Mouse (Mus musculus) ES-Bruce4 (cell line): ENCODE data around the gene Rtl8a.
"Not testable (repeated sequence)": the region's sequence is repeated elsewhere in the genome, so short reads cannot be mapped to it uniquely, and the experiment has no call there.

ENCODE experiments used
- CTCF ChIP-seq: IDR thresholded peaks from one replicate; pipeline ENCODE4 v1.8.1; 2011; ENCODE audit warnings: low read depth, low read length
- EP300 ChIP-seq: IDR thresholded peaks from 2 replicates; pipeline ENCODE4 v1.6.1; 2011; ENCODE audit warnings: low read depth, low read length; ENCODE audit not compliant: insufficient read depth
- POLR2A ChIP-seq: IDR thresholded peaks from one replicate; pipeline ENCODE4 v1.8.1; 2011; ENCODE audit warnings: low read length; ENCODE audit not compliant: insufficient read depth

GRCm38 (mm10) chrX:53652917-53653316, 9.4 kb upstream of the Rtl8a start:
- TF ChIP-seq CTCF, POLR2A, EP300: not testable (repeated sequence)
